Mouse (Mus musculus) lung, adult 2 months (tissue): ENCODE measurements around the gene F8a. TPM values are rescaled to one million over a fixed set of nuclear protein-coding genes. Genes with fewer than 3 reads are reported as not detected.
"Not testable (repeated sequence)": the region's sequence is repeated elsewhere in the genome, so short reads cannot be mapped to it uniquely, and the experiment has no call there.

Source experiments
- DNase-seq: peaks from one replicate; pipeline ENCODE4 v3.0.0; 2022
- H3K4me1 ChIP-seq: fragments of 200-500 bp; 2 replicates; pipeline ENCODE4 v1.6.1; 2011; ENCODE audit warnings: low read length; ENCODE audit not compliant: control insufficient read depth, insufficient read depth
- H3K4me3 ChIP-seq: fragments of 200-500 bp; replicated peaks from 2 replicates; pipeline ENCODE3; 2011; ENCODE audit warnings: low read depth, mild to moderate bottlenecking, control low read depth, low read length; ENCODE audit errors: extremely low read depth
- CTCF ChIP-seq: fragments of 200-500 bp; IDR thresholded peaks from 2 replicates; pipeline ENCODE4 v1.5.1; 2011; ENCODE audit warnings: mild to moderate bottlenecking, low read length, control low read depth; ENCODE audit not compliant: insufficient read depth
- POLR2A ChIP-seq: fragments of 200-500 bp; IDR thresholded peaks from 2 replicates; pipeline ENCODE4 v1.6.1; 2011; ENCODE audit warnings: low read depth, mild to moderate bottlenecking, control low read depth, low read length, borderline replicate concordance; ENCODE audit errors: extremely low read depth
- WGBS: fragments of 180-500 bp; shearing (Covaris S2); methylation state at CpG from one replicate; pipeline ENCODE4 v1.1.7; 2018; 5-methylcytosine and 5-hydroxymethylcytosine counted together
- polyA plus RNA-seq: library from polyadenylated mRNA; depleted of rRNA; stranded (reverse); fragments of >200 nt; gene quantifications from 2 replicates; pipeline ENCODE4 v1.2.3, GENCODE M21; 2012; rRNA removed

Gene F8a
- 11.7 and 15.1 TPM in 2 replicates for polyA plus RNA-seq

GRCm38 (mm10) chrX:73227914-73228605 is at the start of gene F8a:
TSS of gene F8a (plus strand) at chrX:73228291.
- TF ChIP-seq POLR2A = peak; percentile 88; the same call in 1 of the 2 replicates
- TF ChIP-seq CTCF = no peak
- H3K4me3 ChIP-seq = peak within 1 kb of the TSS; percentile 93
- no peaks in the 10 kb centered on the region for H3K4me1 ChIP-seq
- peak; percentile 75 for DNase-seq
- WGBS = 22% methylated on average over 39 of the region's 39 CpGs

GRCm38 (mm10) chrX:73191934-73192333 is 36.2 kb upstream of the F8a start, which contains the start of gene Xlr3b:
TSS of gene Xlr3b (plus strand) at chrX:73192207.
- H3K4me3 ChIP-seq, H3K4me1 ChIP-seq: not testable (repeated sequence)
- 72% methylated on average over 12 of the region's 12 CpGs for WGBS
- peak; percentile 2 for DNase-seq

- not testable (repeated sequence) for H3K4me1 ChIP-seq, H3K4me3 ChIP-seq
- 67% methylated on average over 19 of the region's 19 CpGs for WGBS
Measured at GRCm38 (mm10) chrX:73213819-73214564, 14.1 kb upstream of the F8a start, which contains the start of gene Xlr4b. TSS of gene Xlr4b (plus strand) at chrX:73214333.

GRCm38 (mm10) chrX:73225365-73225764 is 2.7 kb upstream of the F8a start:
- Histone ChIP-seq H3K4me3 (no peak overlapping the region), H3K4me1 (no peaks in the 10 kb centered on the region)
- WGBS = 36% methylated on average over 1 of the region's 1 CpGs
- DNase-seq = no peak
- TF ChIP-seq POLR2A (no peak), CTCF (no peak)

More at GRCm38 (mm10) chrX:73213819-73214564, 14.1 kb upstream of the F8a start, which contains the start of gene Xlr4b:
- DNase-seq = not testable (repeated sequence)

GRCm38 (mm10) chrX:73228606-73229214 is 619 bp downstream of the F8a start:
- DNase-seq = peak; percentile 56
- peak overlapping the region; percentile 93 for H3K4me3 ChIP-seq
- no peaks in the 10 kb centered on the region for H3K4me1 ChIP-seq
- TF ChIP-seq CTCF (no peak), POLR2A (no peak)
- 23% methylated on average over 51 of the region's 51 CpGs for WGBS

- DNase-seq = no peak
- WGBS = 38% methylated on average over 3 of the region's 3 CpGs
- H3K4me3 ChIP-seq = peak overlapping the region; percentile 93
- no peaks in the 10 kb centered on the region for H3K4me1 ChIP-seq
- no peak for TF ChIP-seq POLR2A
- TF ChIP-seq CTCF = no peak
Measured at GRCm38 (mm10) chrX:73229288-73229687, 1.2 kb downstream of the F8a start.

- H3K4me1 ChIP-seq, H3K4me3 ChIP-seq, DNase-seq: not testable (repeated sequence)
- 80% methylated on average over 14 of the region's 14 CpGs for WGBS
Measured at GRCm38 (mm10) chrX:73242821-73243325, 14.8 kb downstream of the F8a start, which contains the start of gene Xlr4c. TSS of gene Xlr4c (minus strand) at chrX:73243130.

GRCm38 (mm10) chrX:73262428-73262827 is 34.3 kb downstream of the F8a start:
- not testable (repeated sequence) for H3K4me1 ChIP-seq, H3K4me3 ChIP-seq, DNase-seq
- whole genome bisulfite sequencing = 69% methylated on average over 1 of the region's 2 CpGs

GRCm38 (mm10) chrX:73265270-73265669 is 37.2 kb downstream of the F8a start, which contains the start of gene Xlr3c:
TSS of gene Xlr3c (minus strand) at chrX:73265390.
- not testable (repeated sequence) for H3K4me1 ChIP-seq

More at GRCm38 (mm10) chrX:73265270-73265669, 37.2 kb downstream of the F8a start, which contains the start of gene Xlr3c:
- not testable (repeated sequence) for H3K4me3 ChIP-seq, DNase-seq
- 84% methylated on average over 14 of the region's 14 CpGs for WGBS

Other genes starting within 250 kb of the F8a start
- gene Zfp185, start 241.0 kb upstream of the F8a start, polyA plus RNA-seq = 2.9 and 5.6 TPM in 2 replicates
- not detected in 2 replicates for gene Pnma5, start 191.2 kb upstream of the F8a start, polyA plus RNA-seq
- gene Pnma3, start 163.5 kb upstream of the F8a start, polyA plus RNA-seq = not detected in 2 replicates
- gene Xlr4a, start 145.8 kb upstream of the F8a start, polyA plus RNA-seq = 0.10 TPM in 1 of 2 replicates, not detected in the other
- gene Xlr3a, start 131.2 kb upstream of the F8a start, polyA plus RNA-seq = 0.82 and 0.98 TPM in 2 replicates
- gene Gm14685, start 111.2 kb upstream of the F8a start, polyA plus RNA-seq = 0.65 and 0.71 TPM in 2 replicates
- not detected in 2 replicates for gene Xlr5b, start 79.5 kb upstream of the F8a start, polyA plus RNA-seq
- gene DXBay18, start 78.8 kb upstream of the F8a start, polyA plus RNA-seq = 0.09 TPM in 1 of 2 replicates, not detected in the other
- gene Spin2d, start 51.3 kb upstream of the F8a start, polyA plus RNA-seq = not detected in 2 replicates
- gene Xlr3b, start 36.1 kb upstream of the F8a start, polyA plus RNA-seq = 0.54 and 2.7 TPM in 2 replicates
- 0.27 and 0.80 TPM in 2 replicates for gene Xlr4b, start 14.0 kb upstream of the F8a start, polyA plus RNA-seq
- 0.08 and 0.79 TPM in 2 replicates for gene Xlr4c, start 14.8 kb downstream of the F8a start, polyA plus RNA-seq
- gene Xlr3c, start 37.1 kb downstream of the F8a start, polyA plus RNA-seq = not detected in 2 replicates
- gene Xlr5a, start 64.7 kb downstream of the F8a start, polyA plus RNA-seq = not detected in 2 replicates
- not detected in 2 replicates for gene Xlr5c, start 64.7 kb downstream of the F8a start, polyA plus RNA-seq
- gene Gm45015, start 108.5 kb downstream of the F8a start, polyA plus RNA-seq = not detected in 2 replicates
- gene Zfp275, start 114.3 kb downstream of the F8a start, polyA plus RNA-seq = 10.7 and 14.7 TPM in 2 replicates
- 0.05 TPM in 1 of 2 replicates, not detected in the other for gene Gm18336, start 170.4 kb downstream of the F8a start, polyA plus RNA-seq
- 0.06 and 0.32 TPM in 2 replicates for gene Zfp92, start 182.8 kb downstream of the F8a start, polyA plus RNA-seq
- gene Trex2, start 207.1 kb downstream of the F8a start, polyA plus RNA-seq = 1.1 and 115 TPM in 2 replicates
- 9.2 and 14.1 TPM in 2 replicates for gene Haus7, start 230.8 kb downstream of the F8a start, polyA plus RNA-seq